Mouse (Mus musculus) inflammation-experienced regulatory T-cells, adult 6 months (primary cell): ENCODE measurements at regions not wholly inside any gene's neighbourhood (a gene's known extent, or its start where the extent isn't known, plus 50 kb on each side); places are given as distances from the start of the nearest gene placed in this dataset.

Experiments
- ATAC-seq: one replicate; pipeline ENCODE4 v1.8.0; 2017

DNA sequence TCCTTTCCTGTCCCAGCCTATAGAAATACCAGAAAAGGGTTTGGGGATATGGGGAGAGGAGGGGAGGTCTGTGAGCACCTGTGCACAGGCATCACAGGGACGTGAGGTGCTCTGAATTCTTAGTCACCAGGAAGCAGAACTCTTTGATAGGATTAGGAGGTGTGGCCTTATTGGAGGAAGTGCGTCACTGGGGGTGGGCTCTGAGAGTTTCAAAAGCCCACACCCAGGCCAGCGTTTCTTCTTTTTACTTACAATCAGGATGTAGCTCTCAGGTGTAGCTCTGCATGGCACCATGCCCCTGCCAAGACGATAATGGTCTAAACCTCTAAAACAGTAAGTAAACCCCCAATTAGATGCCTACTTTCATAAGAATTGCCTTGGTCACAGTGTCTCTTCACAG, 162.6 kb upstream of the Ank start:
- no peak for ATAC-seq

DNA sequence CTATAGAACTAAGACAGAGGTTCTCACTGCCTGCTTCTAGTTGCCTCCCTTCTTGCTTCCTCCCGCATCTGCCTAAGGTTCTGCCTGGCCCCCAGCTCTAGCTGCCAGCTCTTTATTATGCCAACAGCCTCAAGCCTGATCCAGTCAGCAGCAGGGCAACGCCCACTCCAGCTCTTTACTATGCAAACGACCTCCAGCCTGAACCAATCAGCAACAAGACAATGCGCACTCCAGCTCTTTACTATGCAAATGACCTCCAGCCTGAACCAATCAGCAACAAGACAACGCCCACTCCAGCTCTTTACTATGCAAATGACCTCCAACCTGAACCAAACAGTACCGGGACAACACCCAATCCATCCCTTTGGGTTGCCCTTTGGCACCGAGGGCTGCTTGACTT, 162.2 kb upstream of the Ank start:
- no peak for ATAC-seq

- no peak for ATAC-seq
These were observed 161.4 kb upstream of the Ank start for GRCm38 (mm10) chr15:27305035-27305434.

DNA sequence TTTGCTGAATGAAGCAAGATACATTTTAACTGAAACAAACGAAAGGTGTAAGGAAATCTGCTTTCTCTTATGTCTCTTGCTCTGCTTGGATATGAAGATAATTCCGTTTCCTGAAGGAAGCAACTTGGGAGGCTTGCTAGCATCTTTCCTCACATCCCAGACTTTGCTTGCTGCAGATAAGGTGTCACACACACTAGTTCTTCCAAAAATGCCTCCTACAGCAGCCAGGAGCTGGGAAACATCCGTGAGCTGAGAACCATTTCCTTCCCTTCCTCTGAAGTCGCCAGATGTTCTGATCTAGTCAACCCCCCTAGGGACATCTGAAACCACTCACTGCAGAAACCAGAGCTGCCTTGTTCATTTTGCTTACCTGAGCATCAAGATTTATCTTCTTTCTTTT, 157.8 kb upstream of the Ank start:
- no peak for ATAC-seq

DNA sequence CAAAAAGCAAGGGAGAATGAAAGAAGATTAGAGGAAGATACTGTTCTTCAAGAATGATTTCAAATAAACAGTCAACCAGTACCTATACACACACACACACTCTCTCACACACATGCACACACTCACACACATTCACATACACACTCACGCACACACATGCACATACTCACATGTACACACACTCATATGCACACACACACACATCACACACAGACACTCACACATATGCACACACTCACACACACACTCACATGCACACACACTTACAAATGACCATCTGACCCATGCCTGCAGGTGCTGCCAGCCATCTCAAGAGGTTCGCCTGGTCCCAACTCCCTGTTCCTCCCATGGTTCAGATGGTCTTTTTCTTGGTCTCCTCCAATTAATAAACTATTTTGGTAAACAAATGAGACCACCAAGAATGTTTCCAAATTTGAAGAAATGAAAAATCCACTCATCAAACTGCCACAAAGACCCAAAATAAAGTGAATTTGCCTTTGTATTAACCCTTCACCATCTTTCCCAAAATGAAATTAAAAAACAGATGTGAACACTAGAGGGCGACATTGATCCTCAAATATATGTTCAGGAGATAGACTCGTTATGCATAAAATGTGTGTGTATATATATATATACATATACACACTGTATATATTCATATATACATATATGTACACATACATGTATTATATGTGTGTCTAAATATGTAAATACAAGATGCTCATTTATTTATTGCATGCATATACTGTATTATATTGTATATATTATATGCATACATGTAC, 150.3 kb upstream of the Ank start:
- no peak for ATAC-seq

DNA sequence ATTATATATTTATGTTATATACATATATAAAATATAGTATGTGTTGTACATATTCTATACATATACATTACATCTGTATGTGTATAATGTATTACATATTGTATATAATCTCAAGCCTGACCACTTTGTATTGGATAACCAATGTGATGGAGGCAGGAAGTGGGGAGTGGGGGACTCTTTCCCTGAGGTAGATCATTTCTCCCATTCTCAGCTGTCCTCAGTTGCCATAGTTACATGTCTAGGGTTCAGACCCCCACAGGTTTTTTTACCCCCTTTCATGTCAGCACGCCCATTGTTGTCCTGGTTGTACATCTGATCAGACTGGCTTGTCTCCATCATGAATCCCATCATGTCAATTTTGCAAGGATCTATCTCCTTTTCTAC, 149.7 kb upstream of the Ank start:
- ATAC-seq: no peak

DNA sequence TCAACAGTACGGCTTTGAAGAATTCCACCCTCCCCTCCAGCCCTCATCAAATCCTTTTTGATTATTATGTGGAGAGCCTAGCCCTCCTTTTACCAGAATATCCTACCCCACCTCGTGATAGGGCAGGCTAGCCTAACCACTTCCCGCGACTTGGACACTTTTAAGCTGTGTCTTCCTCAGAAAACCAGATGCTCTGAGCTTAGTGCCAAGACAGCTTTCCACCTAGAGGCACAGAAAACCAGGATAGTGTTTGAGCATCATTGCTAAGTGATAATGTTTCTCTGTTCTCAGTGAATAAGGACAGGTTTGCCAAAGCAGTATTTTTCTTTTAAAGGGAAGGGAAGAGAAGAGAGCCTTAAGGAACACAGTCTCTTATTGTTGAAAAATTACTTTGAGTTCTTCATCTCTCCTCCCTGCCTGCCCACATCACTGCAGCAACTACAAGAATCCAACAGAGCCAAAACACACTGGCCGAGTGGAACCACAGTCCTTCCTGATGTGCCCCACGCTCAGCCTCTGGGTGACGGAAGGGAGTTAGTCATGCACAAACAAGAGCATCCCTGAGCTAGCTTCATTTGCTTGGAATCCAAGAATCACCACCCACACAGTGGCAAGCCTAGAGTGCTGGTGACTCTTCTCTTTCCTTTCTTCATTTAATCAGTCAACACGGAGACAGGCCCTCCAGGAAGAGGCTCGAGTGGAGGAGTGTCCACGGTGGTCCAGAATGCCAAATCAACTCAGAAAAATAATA, 144.4 kb upstream of the Ank start:
- no peak for ATAC-seq

- peak; percentile 86 for ATAC-seq
These were observed 140.5 kb upstream of the Ank start for GRCm38 (mm10) chr15:27325847-27326548.

DNA sequence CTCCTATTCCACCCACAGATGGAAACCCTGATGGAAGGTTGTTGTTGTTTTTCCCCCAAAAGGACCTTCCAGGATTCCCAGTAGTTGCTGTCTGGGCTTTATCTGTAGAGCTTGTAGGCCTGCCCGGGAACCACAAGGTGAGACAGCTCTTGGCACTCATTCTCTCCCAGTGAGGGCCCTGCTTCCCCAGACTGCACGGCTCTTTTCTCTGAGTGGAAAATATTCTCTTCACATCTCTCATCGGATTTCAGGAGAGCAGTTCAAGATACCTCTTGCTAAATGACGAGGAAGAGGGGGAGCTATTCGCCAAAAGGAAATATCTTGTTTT, 140.0 kb upstream of the Ank start:
- ATAC-seq: no peak

- no peak for ATAC-seq
These were observed 138.7 kb upstream of the Ank start for GRCm38 (mm10) chr15:27327744-27328143.

- no peak for ATAC-seq
These were observed 138.0 kb upstream of the Ank start for GRCm38 (mm10) chr15:27328441-27328840.

DNA sequence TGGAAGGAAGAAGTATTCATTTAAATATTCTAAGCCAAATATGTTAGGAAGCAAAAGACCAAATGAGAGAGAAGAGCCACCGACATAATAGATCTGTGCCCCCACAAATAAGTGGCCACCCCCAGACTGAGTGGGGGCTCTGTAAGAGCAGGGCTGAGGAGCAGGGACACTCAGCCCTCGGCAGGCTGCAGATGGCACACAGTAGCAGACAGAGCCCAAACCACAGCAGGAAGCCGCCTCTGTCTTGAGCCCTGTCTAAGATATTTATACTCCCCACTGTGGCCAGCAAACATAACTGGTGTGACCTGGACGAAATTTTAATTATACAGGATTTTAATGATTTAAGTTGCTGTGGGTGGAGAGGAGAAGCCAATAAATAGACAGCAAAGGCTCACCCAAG, 126.4 kb upstream of the Ank start:
- no peak for ATAC-seq

GRCm38 (mm10) chr15:27341518-27341976, 124.9 kb upstream of the Ank start:
- no peak for ATAC-seq

GRCm38 (mm10) chr15:27358441-27358840, 108.0 kb upstream of the Ank start:
- no peak for ATAC-seq

- ATAC-seq: no peak
These were observed 107.2 kb upstream of the Ank start for GRCm38 (mm10) chr15:27359271-27359670.

- ATAC-seq: no peak
These were observed 92.0 kb upstream of the Ank start for GRCm38 (mm10) chr15:27374517-27374916.

- no peak for ATAC-seq
These were observed 87.8 kb upstream of the Ank start for GRCm38 (mm10) chr15:27378601-27379094.

DNA sequence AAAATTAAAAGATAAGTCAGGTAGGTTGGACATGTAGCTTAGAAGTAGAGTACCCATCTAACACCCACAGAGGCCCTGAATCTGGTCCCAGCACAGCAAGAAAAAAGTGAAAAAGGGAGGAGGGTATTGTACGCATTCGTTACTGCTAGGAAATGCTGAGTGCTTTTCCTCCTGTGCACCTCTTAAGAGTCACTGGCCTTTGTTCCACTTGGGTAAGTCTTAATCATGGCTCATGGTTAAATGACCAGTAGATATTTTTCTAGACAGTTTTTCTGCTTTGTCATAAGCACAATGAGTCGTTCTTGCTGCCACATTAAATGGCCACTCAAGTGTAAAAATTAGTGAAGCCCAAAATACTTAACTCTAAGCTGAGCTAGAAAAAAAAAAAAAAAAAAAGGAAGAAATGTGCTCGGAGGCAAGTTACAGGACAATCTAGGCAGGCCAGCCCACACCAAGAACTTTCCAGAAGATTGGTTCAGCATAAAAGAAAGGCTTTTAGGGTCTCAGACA, 86.0 kb upstream of the Ank start:
- ATAC-seq: no peak

GRCm38 (mm10) chr15:27381565-27381964, 84.9 kb upstream of the Ank start:
- no peak for ATAC-seq

DNA sequence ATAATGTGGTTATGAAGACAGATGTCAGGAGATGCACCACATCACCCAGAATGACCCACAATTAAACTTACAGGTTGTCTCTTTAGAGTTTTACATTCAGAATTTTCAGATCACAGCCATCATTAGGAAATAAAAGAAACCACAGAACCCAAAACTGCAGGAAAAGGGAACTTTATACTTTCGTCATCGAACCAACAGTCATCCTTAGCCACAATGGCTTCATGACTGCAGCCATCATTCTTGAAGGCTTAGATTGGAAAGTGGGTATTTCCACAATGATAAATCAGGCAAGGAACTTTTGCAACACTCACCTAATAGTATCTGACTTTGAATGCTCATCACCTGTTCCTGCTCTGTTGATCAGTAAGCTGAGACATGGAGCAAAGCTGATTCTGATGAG, 75.9 kb upstream of the Ank start:
- ATAC-seq: no peak

DNA sequence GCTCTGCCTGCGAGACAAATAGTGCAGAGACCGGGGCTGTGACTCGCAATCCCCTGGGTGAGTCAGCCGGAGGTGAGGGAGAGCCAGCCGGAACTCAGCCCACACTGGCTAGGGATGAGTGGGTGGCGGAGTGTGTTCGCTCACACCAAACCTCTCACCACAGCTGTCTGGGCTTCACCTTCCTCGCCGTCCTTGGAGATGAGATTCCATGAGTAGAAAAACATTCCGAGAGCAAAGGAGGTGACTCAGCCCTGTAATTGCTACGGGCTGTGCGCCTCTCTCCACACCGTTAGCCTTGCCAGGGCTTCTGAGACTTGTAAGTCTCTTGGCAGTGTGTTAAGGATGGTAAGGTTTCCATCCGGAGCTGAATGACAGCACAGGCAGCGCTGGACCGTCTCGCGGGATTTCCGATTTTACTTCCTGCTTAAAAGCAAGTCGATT, 60.7 kb upstream of the Ank start:
- ATAC-seq: no peak

- ATAC-seq: no peak
These were observed 56.6 kb upstream of the Ank start for GRCm38 (mm10) chr15:27409856-27410255.

DNA sequence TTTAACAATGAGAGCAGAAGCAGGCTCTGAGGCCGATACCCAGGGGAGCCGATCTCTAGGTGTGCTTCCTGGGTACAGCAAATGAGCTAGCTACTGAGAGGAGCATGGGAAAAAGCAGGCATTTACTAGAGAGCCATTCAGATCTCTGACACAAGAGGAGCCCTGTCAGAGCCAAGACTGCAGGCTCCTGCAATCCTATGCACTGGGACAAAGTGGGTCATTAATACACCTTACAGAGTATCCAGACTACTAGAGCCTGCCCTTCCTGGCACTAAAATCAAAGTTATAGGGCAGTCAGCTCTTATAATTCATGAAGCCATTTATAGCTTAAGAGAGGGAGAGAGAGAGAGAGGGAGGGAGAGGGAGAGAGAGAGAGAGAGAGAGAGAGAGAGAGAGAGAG, 54.2 kb upstream of the Ank start:
- no peak for ATAC-seq
